Mouse (Mus musculus): ENCODE data around the gene Zfp398.

Zfp398 gene

GRCm38 (mm10) chr6:47835482-47835983, at the start of gene Zfp398:
Zfp398 (plus strand) TSS chr6:47835661.
- DNase-seq = peak; percentile 96

- peak; percentile 92 for DNase-seq
Measured at GRCm38 (mm10) chr6:47787941-47788736, 47.3 kb upstream of the Zfp398 start.

GRCm38 (mm10) chr6:47788821-47789220, 46.6 kb upstream of the Zfp398 start:
- DNase-seq = no peak

- no peak for DNase-seq
Measured at GRCm38 (mm10) chr6:47790745-47791144, 44.7 kb upstream of the Zfp398 start.

GRCm38 (mm10) chr6:47792533-47792932, 42.9 kb upstream of the Zfp398 start:
- DNase-seq = no peak

GRCm38 (mm10) chr6:47793284-47793683, 42.2 kb upstream of the Zfp398 start:
- no peak for DNase-seq

- DNase-seq = peak; percentile 43
Measured at GRCm38 (mm10) chr6:47794106-47794830, 41.2 kb upstream of the Zfp398 start.

- DNase-seq = peak; percentile 88
Measured at GRCm38 (mm10) chr6:47799079-47799478, 36.4 kb upstream of the Zfp398 start.

- DNase-seq = no peak
Measured at GRCm38 (mm10) chr6:47805520-47805919, 29.9 kb upstream of the Zfp398 start.

- no peak for DNase-seq
Measured at GRCm38 (mm10) chr6:47807419-47807818, 28.0 kb upstream of the Zfp398 start.

- no peak for DNase-seq
Measured at GRCm38 (mm10) chr6:47808545-47808944, 26.9 kb upstream of the Zfp398 start.

GRCm38 (mm10) chr6:47809053-47809452, 26.4 kb upstream of the Zfp398 start:
- no peak for DNase-seq

GRCm38 (mm10) chr6:47810181-47810580, 25.3 kb upstream of the Zfp398 start:
- peak; percentile 24 for DNase-seq

- DNase-seq = no peak
Measured at GRCm38 (mm10) chr6:47811324-47811723, 24.1 kb upstream of the Zfp398 start.

- DNase-seq = no peak
Measured at GRCm38 (mm10) chr6:47812271-47812915, 23.1 kb upstream of the Zfp398 start.

- peak; percentile 99 for DNase-seq
Measured at GRCm38 (mm10) chr6:47813257-47813878, 22.1 kb upstream of the Zfp398 start, which contains the start of gene Pdia4. Pdia4 (minus strand) TSS chr6:47813430.

- no peak for DNase-seq
Measured at GRCm38 (mm10) chr6:47816151-47816550, 19.3 kb upstream of the Zfp398 start.

- DNase-seq = no peak
Measured at GRCm38 (mm10) chr6:47818721-47819120, 16.7 kb upstream of the Zfp398 start.

- DNase-seq = no peak
Measured at GRCm38 (mm10) chr6:47819626-47820325, 15.7 kb upstream of the Zfp398 start.

GRCm38 (mm10) chr6:47821236-47821635, 14.2 kb upstream of the Zfp398 start:
- no peak for DNase-seq

GRCm38 (mm10) chr6:47821776-47822175, 13.7 kb upstream of the Zfp398 start:
- DNase-seq = no peak

- DNase-seq = no peak
Measured at GRCm38 (mm10) chr6:47824241-47824640, 11.2 kb upstream of the Zfp398 start.

Measured in embryo, embryonic 11 days (tissue).